Mouse (Mus musculus) embryonic stem cell, embryonic (primary cell): ENCODE results near the gene Tmem150c.

Experiments
- CTCF ChIA-PET, 4 experiments: fragments of 300-600 bp in 2 of 4; fragments of 350-600 bp in 2 of 4; sonication (Branson Sonifier 250); formaldehyde crosslinking; loops; one replicate each; lab custom pipeline; 2022; ENCODE audit warnings: inconsistent platforms in 2 of 4; lab: Charles Lee
- POLR2A ChIA-PET, 4 experiments: fragments of 300-600 bp in 2 of 4; fragments of 350-600 bp in 2 of 4; sonication (Branson Sonifier 250); formaldehyde crosslinking; loops; one replicate each; lab custom pipeline; 2022; ENCODE audit warnings: antibody characterized with exemption in 4 of 4, inconsistent platforms in 1 of 4; lab: Charles Lee

Gene Tmem150c

DNA sequence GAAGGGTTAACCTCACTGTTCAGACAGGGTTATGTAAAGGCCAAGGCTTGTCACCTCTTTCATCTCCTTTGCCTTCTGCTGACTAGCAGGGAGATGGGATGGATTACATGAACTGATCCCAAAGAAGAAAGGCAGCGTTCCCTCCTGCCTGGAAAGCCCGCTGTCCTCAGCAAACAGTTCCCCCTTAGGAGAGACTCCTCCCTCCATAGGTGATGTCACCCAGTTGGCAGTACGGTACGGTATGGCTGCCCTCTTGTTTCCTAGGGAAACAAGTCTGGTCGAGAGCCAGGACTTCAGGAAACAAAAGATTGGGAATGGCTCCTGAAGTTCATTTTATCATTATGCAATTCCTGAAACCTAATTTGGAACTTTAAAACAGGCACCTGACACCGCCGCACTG lies 111.7 kb downstream of the Tmem150c start:
- CTCF ChIA-PET, result interaction anchor here in 1 of 4 experiments (1.5 kb wide), 1 partner anchor 9 kb away, joined by 3 read pairs; no protein-coding TSS in a partner anchor
- POLR2A ChIA-PET, result interaction anchor here in 3 of 4 experiments (0.6 to 18.3 kb wide), 12 partner anchors 9 to 1253 kb away, joined by 3 to 388 read pairs (median 6); partner anchors contain the start of genes Enoph1 (in 3 of the 3) and Hnrnpdl (in 3 of the 3)

GRCm38 (mm10) chr5:100047143-100047640 lies 112.4 kb downstream of the Tmem150c start:
- CTCF ChIA-PET, result no interaction called here
- POLR2A ChIA-PET, result interaction anchor here in 3 of 4 experiments (0.6 to 18.3 kb wide), 13 partner anchors 8 to 848 kb away, joined by 3 to 388 read pairs (median 6); partner anchors contain the start of genes Enoph1 (in 3 of the 3), Hnrnpdl (in 3 of the 3) and 4930524J08Rik (in 1 of the 3)

GRCm38 (mm10) chr5:100046096-100046495 lies 113.5 kb downstream of the Tmem150c start:
- CTCF ChIA-PET, result no interaction called here
- POLR2A ChIA-PET, result interaction anchor here in 3 of 4 experiments (0.7 to 18.3 kb wide), 9 partner anchors 11 to 721 kb away, joined by 3 to 388 read pairs (median 3); partner anchors contain the start of genes 4930524J08Rik (in 1 of the 3), Enoph1 (in 1 of the 3) and Hnrnpdl (in 1 of the 3)

- ChIA-PET CTCF (interaction anchor here in 1 of 4 experiments (0.6 to 1.2 kb wide), 2 partner anchors 11 to 71 kb away, joined by 4 read pairs; no protein-coding TSS in a partner anchor), POLR2A (interaction anchor here (0.6 to 18.3 kb wide), 64 partner anchors 8 to 474 kb away, joined by 3 to 388 read pairs (median 4); partner anchors contain the start of genes Cops4 (in 3 of the 4), Enoph1 (in 1 of the 4) and Hnrnpdl (in 1 of the 4))
Observed at GRCm38 (mm10) chr5:100044621-100045020, 115.0 kb downstream of the Tmem150c start.

DNA sequence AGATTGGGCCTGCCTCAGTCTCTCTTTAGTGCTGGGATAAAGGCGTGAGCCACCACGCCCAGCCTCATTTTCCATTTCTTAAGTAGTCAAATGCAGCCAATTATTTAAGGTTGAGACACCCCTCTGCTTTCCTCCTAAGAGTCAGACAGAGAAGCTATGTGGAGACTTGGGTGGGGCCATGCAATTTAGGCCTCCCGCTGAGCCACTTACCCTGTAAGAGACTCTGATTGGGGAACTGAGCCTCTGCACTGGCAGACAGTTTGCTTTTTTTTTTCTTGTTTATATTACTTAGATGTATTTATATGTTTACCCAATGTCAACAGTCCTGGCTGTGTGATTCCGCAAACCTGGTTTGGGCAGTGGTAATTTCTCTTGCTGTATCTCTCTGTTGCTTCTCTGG lies 115.6 kb downstream of the Tmem150c start:
- POLR2A ChIA-PET, result interaction anchor here (0.6 to 18.3 kb wide), 77 partner anchors 8 to 474 kb away, joined by 3 to 388 read pairs (median 4); partner anchors contain the start of genes Cops4 (in 3 of the 4), Enoph1 (in 1 of the 4) and Hnrnpdl (in 1 of the 4)

DNA sequence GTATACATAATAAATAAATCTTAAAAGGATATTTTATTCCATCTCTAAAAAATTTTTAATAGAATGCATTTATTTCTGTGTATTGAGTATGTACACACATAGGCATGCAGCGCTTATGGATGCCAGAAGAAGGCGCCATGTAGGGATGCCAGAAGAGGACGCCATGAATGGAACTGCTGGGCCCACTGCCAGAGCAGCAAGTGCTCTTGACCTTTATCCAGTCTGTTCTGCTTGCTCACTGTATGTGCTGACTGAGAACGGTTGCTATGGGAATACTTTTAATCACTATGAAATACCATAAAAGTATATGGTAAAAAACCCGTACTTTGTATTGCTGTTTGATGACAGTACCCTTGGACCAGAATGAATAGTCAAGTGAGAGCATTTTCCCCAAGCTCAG lies 116.2 kb downstream of the Tmem150c start:
- ChIA-PET CTCF (interaction anchor here in 1 of 4 experiments (0.8 to 1.2 kb wide), 3 partner anchors 12 to 116 kb away, joined by 3 to 5 read pairs (median 4); no protein-coding TSS in a partner anchor), POLR2A (interaction anchor here in 3 of 4 experiments (0.7 to 18.3 kb wide), 53 partner anchors 8 to 475 kb away, joined by 3 to 388 read pairs (median 4); partner anchors contain the start of genes Cops4 (in 3 of the 3), Enoph1 (in 1 of the 3) and Hnrnpdl (in 1 of the 3))

More for the DNA sequence above, 115.6 kb downstream of the Tmem150c start:
- CTCF ChIA-PET, result interaction anchor here in 1 of 4 experiments (0.6 to 1.2 kb wide), 4 partner anchors 11 to 116 kb away, joined by 3 to 5 read pairs (median 4); no protein-coding TSS in a partner anchor

DNA sequence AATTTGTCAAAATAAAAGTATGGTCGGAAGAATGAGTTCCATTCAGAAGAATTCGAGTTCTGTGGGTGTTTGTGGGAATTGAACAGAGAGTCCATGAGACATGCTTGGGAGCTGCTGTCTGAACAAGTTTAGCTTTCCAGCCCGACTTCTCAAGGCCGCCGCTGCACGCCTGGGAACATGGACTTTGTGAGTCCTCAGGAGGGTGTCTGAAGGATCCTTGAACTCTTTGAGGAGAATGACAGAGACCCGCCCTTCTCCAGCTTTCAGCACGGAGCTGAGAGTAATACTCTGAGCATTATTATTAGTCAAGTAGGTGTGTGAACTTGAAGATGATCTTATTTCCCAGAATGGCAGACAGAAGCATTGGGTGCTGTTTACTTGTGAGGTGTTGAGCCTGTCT lies 117.1 kb downstream of the Tmem150c start:
- ChIA-PET CTCF (no interaction called here), POLR2A (interaction anchor here in 3 of 4 experiments (0.9 to 18.3 kb wide), 15 partner anchors 2 to 87 kb away, joined by 3 to 388 read pairs (median 20); partner anchors contain the start of genes Enoph1 (in 1 of the 3) and Hnrnpdl (in 1 of the 3))

GRCm38 (mm10) chr5:100041272-100041671 lies 118.3 kb downstream of the Tmem150c start:
- ChIA-PET CTCF (interaction anchor here in 1 of 4 experiments (0.8 kb wide), 1 partner anchor 68 kb away, joined by 3 read pairs; no protein-coding TSS in a partner anchor), POLR2A (interaction anchor here (0.5 to 18.3 kb wide), 29 partner anchors 3 to 388 kb away, joined by 3 to 388 read pairs (median 14); partner anchors contain the start of genes Enoph1 (in 1 of the 4) and Hnrnpdl (in 1 of the 4))

GRCm38 (mm10) chr5:100040281-100040784 lies 119.3 kb downstream of the Tmem150c start:
- ChIA-PET POLR2A (interaction anchor here (0.6 to 18.3 kb wide), 51 partner anchors 4 to 484 kb away, joined by 3 to 388 read pairs (median 6); partner anchors contain the start of genes Cops4 (in 2 of the 4), 4930524J08Rik (in 1 of the 4), Enoph1 (in 1 of the 4) and Hnrnpd (in 1 of the 4)), CTCF (interaction anchor here in 2 of 4 experiments (0.8 to 1.0 kb wide), 2 partner anchors 67 to 69 kb away, joined by 3 read pairs; no protein-coding TSS in a partner anchor)

DNA sequence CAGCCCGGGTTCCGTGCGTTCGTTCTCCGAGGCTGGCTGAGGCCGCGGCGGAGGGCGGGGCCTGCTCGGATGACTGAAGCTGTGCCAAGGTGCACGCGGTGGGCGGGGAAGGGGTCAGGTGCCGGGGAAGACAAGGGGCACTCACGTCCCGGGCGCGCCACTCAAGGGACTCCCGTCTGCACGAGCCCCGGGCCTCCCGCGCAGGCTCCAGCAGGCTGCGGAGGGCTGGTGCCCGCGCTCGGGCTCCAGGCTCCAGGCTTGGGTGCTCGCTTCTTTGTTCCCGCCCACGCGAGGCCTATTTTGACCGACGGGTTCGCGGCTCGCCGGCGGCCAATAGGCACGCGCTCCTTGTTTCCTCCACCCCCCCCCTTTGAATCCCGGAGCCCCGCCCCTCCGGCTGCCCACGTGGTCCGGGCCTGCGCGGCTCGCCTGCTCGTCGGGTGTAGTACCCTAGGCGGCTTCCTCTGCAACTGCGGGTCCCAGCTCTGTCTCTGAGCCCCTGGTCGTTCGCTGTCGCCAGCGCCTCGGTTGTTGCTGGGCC lies 119.9 kb downstream of the Tmem150c start, which contains the start of the genes Hnrnpdl and Enoph1:
TSS of gene Hnrnpdl (minus strand) at position 63 of the 541 bp plus-strand sequence.
TSS of gene Enoph1 (plus strand) at position 384 of the 541 bp plus-strand sequence.
- CTCF ChIA-PET, result interaction anchor here in 2 of 4 experiments (0.5 to 1.0 kb wide), 3 partner anchors 62 to 1130 kb away, joined by 3 to 5 read pairs (median 3); no protein-coding TSS in a partner anchor
- POLR2A ChIA-PET, result interaction anchor here (0.5 to 18.3 kb wide), 85 partner anchors 4 to 1978 kb away, joined by 3 to 388 read pairs (median 5); partner anchors contain the start of genes Cops4 (in 2 of the 4), 4930524J08Rik (in 1 of the 4), Enoph1 (in 1 of the 4) and Hnrnpd (in 1 of the 4)

- ChIA-PET POLR2A (interaction anchor here (0.5 to 18.3 kb wide), 134 partner anchors 4 to 1725 kb away, joined by 3 to 388 read pairs (median 4); partner anchors contain the start of genes 4930524J08Rik (in 3 of the 4), Cops4 (in 2 of the 4), Hnrnpd (in 2 of the 4) and Enoph1 (in 1 of the 4)), CTCF (interaction anchor here in 3 of 4 experiments (0.5 to 1.3 kb wide), 12 partner anchors 9 to 1131 kb away, joined by 3 to 6 read pairs (median 3); no protein-coding TSS in a partner anchor)
Observed at GRCm38 (mm10) chr5:100038714-100039601, 120.7 kb downstream of the Tmem150c start.

DNA sequence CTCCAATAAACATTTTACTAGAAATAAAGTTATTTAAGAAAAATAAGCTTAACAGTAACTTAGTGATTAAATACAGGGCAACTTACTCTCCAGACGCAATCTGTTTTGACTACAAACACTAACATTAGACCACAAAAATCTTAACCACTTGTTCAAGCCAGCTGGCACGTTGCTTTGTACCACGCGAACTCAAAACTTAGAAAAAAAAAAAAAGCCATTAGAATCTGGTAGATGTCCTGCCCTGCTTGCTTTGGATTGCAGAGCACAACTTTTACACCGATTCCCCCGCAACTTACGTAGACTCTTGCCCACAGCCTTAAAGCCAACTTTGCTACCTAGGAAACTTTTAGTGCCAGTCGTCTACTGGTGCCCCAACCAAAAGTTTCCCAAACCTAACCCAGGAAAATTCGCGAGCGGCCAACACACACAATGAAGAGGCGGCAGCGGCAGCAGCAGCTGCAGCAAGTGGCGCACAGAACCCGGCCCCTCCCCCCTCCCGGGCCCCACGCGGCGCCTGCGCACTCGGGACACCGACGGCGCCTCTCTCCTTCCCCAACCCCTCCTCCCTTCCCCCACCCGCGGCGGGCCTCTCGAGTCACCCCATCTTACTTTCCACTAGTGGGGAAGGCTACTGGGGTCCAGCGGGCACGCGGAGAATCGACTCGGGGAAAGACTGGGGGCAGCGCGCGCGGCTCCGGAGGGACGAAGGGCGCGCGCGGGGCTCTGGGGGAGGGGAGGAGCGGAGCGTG lies 121.5 kb downstream of the Tmem150c start:
- CTCF ChIA-PET, result interaction anchor here in 3 of 4 experiments (0.6 to 1.3 kb wide), 9 partner anchors 10 to 112 kb away, joined by 3 to 6 read pairs (median 3); no protein-coding TSS in a partner anchor
- POLR2A ChIA-PET, result interaction anchor here (0.6 to 18.3 kb wide), 109 partner anchors 3 to 826 kb away, joined by 3 to 388 read pairs (median 4); partner anchors contain the start of genes 4930524J08Rik (in 3 of the 4), Cops4 (in 2 of the 4), Hnrnpd (in 2 of the 4) and Enoph1 (in 1 of the 4)

- POLR2A ChIA-PET, result interaction anchor here (0.6 to 18.3 kb wide), 21 partner anchors 2 to 482 kb away, joined by 3 to 388 read pairs (median 4); partner anchors contain the start of genes Cops4 (in 1 of the 4), Enoph1 (in 1 of the 4), Hnrnpdl (in 1 of the 4) and Vamp9 (in 1 of the 4)
- CTCF ChIA-PET, result interaction anchor here in 1 of 4 experiments (0.6 kb wide), 2 partner anchors 63 to 1161 kb away, joined by 4 to 5 read pairs; no protein-coding TSS in a partner anchor
Observed at GRCm38 (mm10) chr5:100036681-100037080, 122.9 kb downstream of the Tmem150c start.

DNA sequence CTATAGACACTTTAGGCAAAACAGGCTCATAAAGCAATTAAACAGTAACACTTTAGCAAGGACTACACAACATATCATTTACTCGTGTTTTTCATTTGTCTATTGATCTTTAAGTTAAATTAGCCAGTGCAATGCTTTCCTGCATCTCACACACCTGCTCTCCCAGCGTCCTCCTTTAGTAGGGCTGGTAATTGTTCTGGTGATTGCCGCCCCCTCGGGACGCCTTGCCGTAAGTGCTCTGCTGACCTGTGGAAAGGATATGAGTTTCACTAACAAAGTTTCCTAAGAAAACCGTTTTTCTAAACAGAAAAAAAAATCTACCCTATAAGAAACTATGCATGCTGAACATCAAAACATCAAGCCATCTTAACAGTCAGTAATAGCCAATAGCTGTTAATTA lies 123.7 kb downstream of the Tmem150c start:
- CTCF ChIA-PET, result no interaction called here

GRCm38 (mm10) chr5:100032646-100033045 lies 127.0 kb downstream of the Tmem150c start:
- CTCF ChIA-PET, result interaction anchor here in 1 of 4 experiments (0.9 kb wide), 1 partner anchor 25 kb away, joined by 3 read pairs; no protein-coding TSS in a partner anchor
- POLR2A ChIA-PET, result interaction anchor here (0.5 to 16.7 kb wide), 35 partner anchors 9 to 1632 kb away, joined by 3 to 388 read pairs (median 5); partner anchors contain the start of genes 4930524J08Rik (in 1 of the 4), Cops4 (in 1 of the 4), Enoph1 (in 1 of the 4) and Hnrnpdl (in 1 of the 4)

More for the DNA sequence above, 123.7 kb downstream of the Tmem150c start:
- POLR2A ChIA-PET, result interaction anchor here (0.6 to 18.3 kb wide), 17 partner anchors 1 to 393 kb away, joined by 3 to 388 read pairs (median 4); partner anchors contain the start of genes Enoph1 (in 1 of the 4) and Hnrnpdl (in 1 of the 4)
